Comparison of ENCODE assay signal across 8 mouse cellular contexts in genomic region chr2:38826189-38826588, GRCm38 (mm10).
DNase-seq lines count a peak whose midpoint lies in the region; ATAC-seq and TF ChIP-seq lines count a peak whose summit lies in the region.

No protein-coding gene starts in this region.

- no peak for ATAC-seq in limb, embryonic 14.5 days (ENCODE audit: low FRiP score, low read depth)
- no peak for ATAC-seq in intestine, embryonic 16.5 days

- peaks cover 5% of the 10 kb centered on the region for H3K36me3 ChIP-seq in limb, embryonic 14.5 days (ENCODE audit: control insufficient read depth, insufficient read depth, low read length)
- H3K36me3 ChIP-seq in splenic B cell, adult 2 months (ENCODE audit: control insufficient read depth, insufficient read depth, low read length, poor library complexity, severe bottlenecking): no peaks in the 10 kb centered on the region
- no peaks in the 10 kb centered on the region for H3K36me3 ChIP-seq in intestine, embryonic 16.5 days (ENCODE audit: control insufficient read depth, insufficient read depth, low read length)

- TF ChIP-seq POLR2A in limb, embryonic 14.5 days (IDR thresholded peaks at IDR 0.05; ENCODE audit: borderline replicate concordance, extremely low read depth, insufficient read depth, insufficient read length): no peak

- no peaks in the 10 kb centered on the region for H3K9me3 ChIP-seq in limb, embryonic 14.5 days (ENCODE audit: control insufficient read depth, low read length)
- no peaks in the 10 kb centered on the region for H3K9me3 ChIP-seq in intestine, embryonic 16.5 days (ENCODE audit: control insufficient read depth, low read length)

- no peak overlapping the region for H3K27ac ChIP-seq in limb, embryonic 14.5 days (replicated peaks; ENCODE audit: low read depth, low read length)
- no peak overlapping the region for H3K27ac ChIP-seq in intestine, embryonic 16.5 days (ENCODE audit: low read length)

- no peak overlapping the region for H3K4me3 ChIP-seq in limb, embryonic 14.5 days (replicated peaks; ENCODE audit: low read length)
- no peak overlapping the region for H3K4me3 ChIP-seq in intestine, embryonic 16.5 days (ENCODE audit: low read length)

- DNase-seq in adrenal gland, postnatal 14 days: peak; percentile 43
- no peak for DNase-seq in adrenal gland, postnatal 4 days (ENCODE audit: low spot score in 2 of 2)
- DNase-seq in spleen, postnatal 36 days (ENCODE audit: low spot score in 2 of 2): peak; percentile 32 to 40
- no peak for DNase-seq in spleen, adult 18-20 months
- peak; percentile 7 for DNase-seq in limb, embryonic 14.5 days (ENCODE audit: low spot score)
- peak; percentile 71 for DNase-seq in splenic B cell, adult 2 months (ENCODE audit: low read depth, low spot score)
- no peak for DNase-seq in spleen, postnatal 10 days (ENCODE audit: low spot score in 2 of 2)

- no peak overlapping the region for H3K9ac ChIP-seq in limb, embryonic 14.5 days (ENCODE audit: low read depth, low read length, severe bottlenecking)
- no peak overlapping the region for H3K9ac ChIP-seq in intestine, embryonic 16.5 days (ENCODE audit: low read depth, low read length)

- no peak overlapping the region for H3K4me2 ChIP-seq in limb, embryonic 14.5 days (replicated peaks; ENCODE audit: low read depth, low read length, severe bottlenecking)
- H3K4me2 ChIP-seq in intestine, embryonic 16.5 days (ENCODE audit: low read depth, low read length): no peak overlapping the region

- peaks cover 4% of the 10 kb centered on the region; the same call in 1 of the 2 replicates for H3K4me1 ChIP-seq in limb, embryonic 14.5 days (ENCODE audit: control insufficient read depth, insufficient read depth, low read length)
- H3K4me1 ChIP-seq in intestine, embryonic 16.5 days (ENCODE audit: control insufficient read depth, insufficient read depth, low read length): peaks cover 3% of the 10 kb centered on the region; the same call in 1 of the 2 replicates

- H3K27me3 ChIP-seq in limb, embryonic 14.5 days (ENCODE audit: control insufficient read depth, insufficient read depth, low read length): no peaks in the 10 kb centered on the region
- H3K27me3 ChIP-seq in splenic B cell, adult 2 months (ENCODE audit: control insufficient read depth, insufficient read depth, low read length, poor library complexity, severe bottlenecking): no peaks in the 10 kb centered on the region
- no peaks in the 10 kb centered on the region for H3K27me3 ChIP-seq in intestine, embryonic 16.5 days (replicated peaks; ENCODE audit: control insufficient read depth, insufficient read depth, low read length)

Comparison
In these comparisons a context has a peak if more than half of its experiments do, and no peak if none do; other contexts are left out.
1. DNase-seq: peak in adrenal gland, postnatal 14 days (single experiment), spleen, postnatal 36 days (2 of 2), limb, embryonic 14.5 days (single experiment) and splenic B cell, adult 2 months (single experiment); none in adrenal gland, postnatal 4 days (0 of 2), spleen, adult 18-20 months (0 of 2) and spleen, postnatal 10 days (0 of 2).